8 mouse cellular contexts compared by ENCODE assay signal in the genomic region with DNA sequence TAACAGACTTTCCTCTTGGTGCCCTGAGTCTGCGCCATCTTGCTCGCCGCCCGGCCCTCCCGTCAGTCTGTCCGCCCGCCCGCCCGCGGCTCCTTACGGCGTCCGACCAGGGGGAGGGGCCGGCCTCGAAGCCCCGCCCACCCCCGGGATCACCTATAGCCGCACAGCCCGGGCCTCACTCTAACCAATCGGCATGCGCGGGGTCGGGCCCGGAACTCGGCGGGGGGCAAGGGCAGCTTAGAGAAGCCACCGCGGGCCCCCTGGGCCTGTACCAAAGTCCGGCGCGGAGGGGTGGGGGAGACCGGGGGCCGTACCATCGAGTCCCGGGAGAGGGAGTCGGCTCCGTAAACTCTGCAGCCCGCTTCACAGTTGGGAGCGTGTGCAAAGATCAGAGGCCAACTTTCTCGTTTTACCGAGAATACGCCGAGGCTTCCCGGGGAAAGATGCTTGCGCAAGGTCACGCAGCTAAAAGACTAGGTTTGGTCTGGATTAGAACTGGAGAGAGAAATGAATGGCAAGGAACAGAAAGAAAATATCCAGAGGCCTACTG. TPM values are rescaled to one million over a fixed set of nuclear protein-coding genes. Genes with fewer than 3 reads are reported as not detected.
DNase-seq lines count a peak whose midpoint lies in the region; ATAC-seq and TF ChIP-seq lines count a peak whose summit lies in the region.

Gene Hdac1 (minus strand): TSS at position 122 of the 550 bp plus-strand sequence.

- H3K79me2 ChIP-seq in heart, adult 2 months (replicated peaks; ENCODE audit: control insufficient read depth, insufficient read depth, low read length): no peaks in the 10 kb centered on the region

- 2% methylated on average over 36 of the region's 46 CpGs for WGBS in embryonic facial prominence, embryonic 14.5 days
- 1% methylated on average over 46 of the region's 46 CpGs for WGBS in heart, adult 2 months
- 1% methylated on average over 39 of the region's 46 CpGs for WGBS in limb, embryonic 13.5 days
- WGBS in midbrain, embryonic 16.5 days: under 1% methylated on average over 37 of the region's 46 CpGs

- peak; percentile 58 for TF ChIP-seq POLR2A in heart, adult 2 months (IDR thresholded peaks at IDR 0.05; ENCODE audit: insufficient read depth, low read depth, low read length)

- H3K27ac ChIP-seq in embryonic facial prominence, embryonic 14.5 days (replicated peaks; ENCODE audit: low read depth, low read length): peak within 1 kb of the TSS; percentile 86
- H3K27ac ChIP-seq in heart, adult 2 months: peak within 1 kb of the TSS; percentile 86
- peak within 1 kb of the TSS; percentile 74 for H3K27ac ChIP-seq in limb, embryonic 13.5 days
- H3K27ac ChIP-seq in midbrain, embryonic 16.5 days (ENCODE audit: low read length): peak within 1 kb of the TSS; percentile 68

- H3K9me3 ChIP-seq in embryonic facial prominence, embryonic 14.5 days (ENCODE audit: control insufficient read depth, low read length): no peaks in the 10 kb centered on the region
- no peaks in the 10 kb centered on the region for H3K9me3 ChIP-seq in limb, embryonic 13.5 days
- H3K9me3 ChIP-seq in midbrain, embryonic 16.5 days (replicated peaks; ENCODE audit: control insufficient read depth, low read length, poor library complexity, severe bottlenecking): no peaks in the 10 kb centered on the region

- H3K36me3 ChIP-seq in embryonic facial prominence, embryonic 14.5 days (ENCODE audit: control insufficient read depth, insufficient read depth, low read length): peaks cover 20% of the 10 kb centered on the region; the same call in 1 of the 2 replicates
- H3K36me3 ChIP-seq in heart, adult 2 months (ENCODE audit: control insufficient read depth, insufficient read depth, low read length): no peaks in the 10 kb centered on the region
- peaks cover 25% of the 10 kb centered on the region for H3K36me3 ChIP-seq in limb, embryonic 13.5 days
- no peaks in the 10 kb centered on the region for H3K36me3 ChIP-seq in midbrain, embryonic 16.5 days (ENCODE audit: control insufficient read depth, insufficient read depth, low read length)

- ATAC-seq in embryonic facial prominence, embryonic 14.5 days (ENCODE audit: low read depth): peak; percentile 99
- peak; percentile 98 for ATAC-seq in limb, embryonic 13.5 days (ENCODE audit: low FRiP score, low read depth)
- peak; percentile 99 for ATAC-seq in midbrain, embryonic 16.5 days

- 0 out of 2 replicates have a peak, but pooled peaks cover 3% of the 10 kb centered on the region for H3K4me1 ChIP-seq in embryonic facial prominence, embryonic 14.5 days (ENCODE audit: control insufficient read depth, insufficient read depth, low read length)
- H3K4me1 ChIP-seq in heart, adult 2 months (ENCODE audit: control insufficient read depth, insufficient read depth, low read length): peaks cover 6% of the 10 kb centered on the region
- H3K4me1 ChIP-seq in limb, embryonic 13.5 days: peaks cover 17% of the 10 kb centered on the region
- peaks cover 7% of the 10 kb centered on the region; the same call in 1 of the 2 replicates for H3K4me1 ChIP-seq in midbrain, embryonic 16.5 days (ENCODE audit: control insufficient read depth, insufficient read depth, low read length)

- intact Hi-C loops in heart, adult 2 months (cut with DNase I): loop anchor here (2.0 kb wide), 2 partner anchors 14 to 58 kb away; partner anchors contain the start of genes Eif3i and Tmem234

- peak; percentile 95 for DNase-seq in 3T3-L1 (ENCODE audit: low read depth, low spot score)
- DNase-seq in adrenal gland, postnatal 4 days (ENCODE audit: low spot score in 2 of 2): peak; percentile 96 to 98
- DNase-seq in embryonic facial prominence, embryonic 14.5 days (ENCODE audit: low spot score): peak; percentile 99
- DNase-seq in heart, adult 2 months: peak; percentile 98 to 99
- peak; percentile 99 for DNase-seq in kidney, adult 8-10 months
- peak; percentile 96 to 98 for DNase-seq in spleen, postnatal 10 days (ENCODE audit: low spot score in 2 of 2)

- TF ChIP-seq CTCF in heart, adult 2 months (IDR thresholded peaks at IDR 0.05): peak; percentile 48

- H3K4me2 ChIP-seq in embryonic facial prominence, embryonic 14.5 days (ENCODE audit: low read depth, low read length): peak within 1 kb of the TSS; percentile 75
- peak within 1 kb of the TSS; percentile 75 for H3K4me2 ChIP-seq in limb, embryonic 13.5 days (replicated peaks)
- H3K4me2 ChIP-seq in midbrain, embryonic 16.5 days (ENCODE audit: low read length): peak within 1 kb of the TSS; percentile 75

- peak within 1 kb of the TSS; percentile 88 for H3K9ac ChIP-seq in embryonic facial prominence, embryonic 14.5 days (ENCODE audit: low read depth, low read length)
- peak within 1 kb of the TSS; percentile 85 for H3K9ac ChIP-seq in heart, adult 2 months (ENCODE audit: low read depth, low read length)
- peak within 1 kb of the TSS; percentile 92 for H3K9ac ChIP-seq in limb, embryonic 13.5 days
- peak within 1 kb of the TSS; percentile 79 for H3K9ac ChIP-seq in midbrain, embryonic 16.5 days (ENCODE audit: low read depth, low read length)

- no peaks in the 10 kb centered on the region for H3K27me3 ChIP-seq in embryonic facial prominence, embryonic 14.5 days (replicated peaks; ENCODE audit: control insufficient read depth, insufficient read depth, low read length)
- H3K27me3 ChIP-seq in heart, adult 2 months (ENCODE audit: control insufficient read depth, insufficient read depth, low read length): no peaks in the 10 kb centered on the region
- no peaks in the 10 kb centered on the region for H3K27me3 ChIP-seq in limb, embryonic 13.5 days
- no peaks in the 10 kb centered on the region for H3K27me3 ChIP-seq in midbrain, embryonic 16.5 days (ENCODE audit: control insufficient read depth, insufficient read depth, low read depth, low read length)

- peak; percentile 57; the same call in 1 of the 2 replicates for TF ChIP-seq EP300 in heart, adult 2 months (IDR thresholded peaks at IDR 0.05; ENCODE audit: insufficient read depth, low read depth, low read length)

- H3K4me3 ChIP-seq in embryonic facial prominence, embryonic 14.5 days (ENCODE audit: low read depth, low read length): peak within 1 kb of the TSS; percentile 71
- H3K4me3 ChIP-seq in heart, adult 2 months: peak within 1 kb of the TSS; percentile 72
- H3K4me3 ChIP-seq in limb, embryonic 13.5 days: peak within 1 kb of the TSS; percentile 84
- H3K4me3 ChIP-seq in midbrain, embryonic 16.5 days (ENCODE audit: low read depth, low read length): peak within 1 kb of the TSS; percentile 71

RNA-seq across cellular contexts. Expression of gene Hdac1, which starts in this region (rescaled TPM):
- total RNA-seq in adrenal gland, postnatal 4 days (2021): 10 to 100 TPM; 74.9 to 84.8 TPM
- 179 and 200 TPM in 2 replicates for polyA plus RNA-seq in embryonic facial prominence, embryonic 14.5 days (2014; fragmentation: Nextera tagmentation; extraction: Ambion mirVana)
- total RNA-seq in heart, adult 2 months (2021): 10 to 100 TPM; 15.7 to 16.1 TPM
- polyA plus RNA-seq in heart, adult 2 months (2012; rRNA removed): 17.9 and 35.2 TPM in 2 replicates
- 244 and 251 TPM in 2 replicates for polyA plus RNA-seq in limb, embryonic 13.5 days (2015; fragmentation: Nextera tagmentation; extraction: Ambion mirVana)
- polyA plus RNA-seq in midbrain, embryonic 16.5 days (2015; fragmentation: Nextera tagmentation; extraction: Ambion mirVana): 74.7 and 83.2 TPM in 2 replicates

Comparison
In these comparisons a context has a peak if more than half of its experiments do, and no peak if none do; other contexts are left out.
1. Peak in every context shown above with its lines: DNase-seq, ATAC-seq, H3K4me3 ChIP-seq and H3K27ac ChIP-seq.
2. RNA of gene Hdac1 (total RNA-seq): 74.9 to 84.8 TPM in adrenal gland, postnatal 4 days; 15.7 to 16.1 TPM in heart, adult 2 months; every median in the first group is over 4 times any median in the second.